Mouse (Mus musculus): ENCODE data around the gene Pgm2. TPM values are rescaled to one million over a fixed set of nuclear protein-coding genes. Genes with fewer than 3 reads are reported as not detected.

Pgm2 gene
- polyA plus RNA-seq, 1 experiment from 2014 or later: 18.9 TPM

GRCm38 (mm10) chr5:64070081-64070673 lies 22.6 kb upstream of the Pgm2 start:
- ATAC-seq: no peak
- Histone ChIP-seq H3K9ac (ENCODE audit: low read depth, low read length) (no peak overlapping the region), H3K27me3 (replicated peaks; ENCODE audit: control insufficient read depth, insufficient read depth, low read length) (no peaks in the 10 kb centered on the region), H3K4me2 (ENCODE audit: low read length) (no peak overlapping the region), H3K27ac (ENCODE audit: low read depth, low read length) (no peak overlapping the region), H3K4me3 (ENCODE audit: low read length) (no peak overlapping the region), H3K4me1 (ENCODE audit: control insufficient read depth, insufficient read depth, low read depth, low read length) (no peaks in the 10 kb centered on the region), H3K9me3 (ENCODE audit: control insufficient read depth, low read length) (no peaks in the 10 kb centered on the region), H3K36me3 (ENCODE audit: control insufficient read depth, insufficient read depth, low read length) (no peaks in the 10 kb centered on the region)
- 34% methylated on average over 4 of the region's 4 CpGs for WGBS

DNA sequence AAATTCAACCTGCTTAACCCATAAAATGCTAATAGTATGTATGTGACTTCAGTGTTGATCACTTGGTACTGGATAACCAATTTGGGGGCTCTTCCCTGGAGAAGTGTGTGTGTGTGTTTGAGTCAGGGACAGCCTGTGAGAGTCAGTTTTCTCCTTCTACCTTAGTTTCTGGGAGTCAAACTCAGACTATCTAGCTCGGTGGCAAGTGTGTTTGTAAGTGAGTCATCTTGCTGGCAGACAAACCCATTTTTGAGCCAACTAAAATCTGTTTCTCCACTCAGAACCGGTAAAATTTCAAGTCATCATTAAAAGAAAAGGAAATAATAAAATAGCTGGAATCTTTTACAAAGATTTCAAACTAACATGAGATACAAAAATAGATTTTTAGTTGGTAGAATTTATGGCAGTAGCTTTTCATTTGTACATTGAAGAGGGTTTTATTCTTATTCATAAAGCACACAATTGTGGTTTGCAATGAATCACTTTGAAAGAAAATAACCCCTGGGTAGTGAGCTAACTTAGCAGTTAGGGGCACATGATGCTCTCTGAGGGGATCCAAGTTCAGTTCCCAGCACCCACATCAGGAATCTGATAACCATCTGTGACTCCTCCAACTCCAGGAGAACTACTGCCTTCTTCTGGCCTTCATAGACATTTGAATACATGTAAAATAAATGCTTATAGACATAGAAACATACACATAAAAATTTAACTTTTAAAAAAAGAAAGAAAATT lies 21.8 kb upstream of the Pgm2 start:
- Histone ChIP-seq H3K4me1 (ENCODE audit: control insufficient read depth, insufficient read depth, low read depth, low read length) (no peaks in the 10 kb centered on the region), H3K36me3 (ENCODE audit: control insufficient read depth, insufficient read depth, low read length) (no peaks in the 10 kb centered on the region), H3K4me2 (ENCODE audit: low read length) (no peak overlapping the region), H3K4me3 (ENCODE audit: low read length) (no peak overlapping the region), H3K27ac (ENCODE audit: low read depth, low read length) (no peak overlapping the region), H3K9me3 (ENCODE audit: control insufficient read depth, low read length) (no peaks in the 10 kb centered on the region), H3K9ac (ENCODE audit: low read depth, low read length) (no peak overlapping the region), H3K27me3 (replicated peaks; ENCODE audit: control insufficient read depth, insufficient read depth, low read length) (no peaks in the 10 kb centered on the region)
- WGBS: 82% methylated on average over 2 of the region's 2 CpGs
- ATAC-seq: no peak

DNA sequence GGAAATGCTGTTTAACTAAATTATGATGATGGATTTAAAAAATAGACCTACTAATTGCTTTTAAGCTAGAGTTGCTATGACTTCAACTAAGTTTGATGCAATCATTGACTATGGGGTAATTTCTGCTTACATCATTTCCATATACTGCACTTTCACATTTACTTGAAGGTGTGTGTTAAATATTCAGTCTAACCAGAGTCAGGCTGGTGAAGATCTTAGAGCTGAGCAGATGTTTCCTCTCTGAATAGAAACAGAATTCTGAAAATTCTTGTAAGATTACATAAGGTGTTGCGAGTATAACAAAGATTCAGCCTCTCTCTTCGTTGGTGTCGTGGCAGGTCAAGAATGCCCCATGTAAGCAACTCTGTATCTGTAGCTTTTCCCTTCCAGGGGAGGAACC lies 18.3 kb upstream of the Pgm2 start:
- no peak for ATAC-seq
- 93% methylated on average over 3 of the region's 3 CpGs for WGBS

DNA sequence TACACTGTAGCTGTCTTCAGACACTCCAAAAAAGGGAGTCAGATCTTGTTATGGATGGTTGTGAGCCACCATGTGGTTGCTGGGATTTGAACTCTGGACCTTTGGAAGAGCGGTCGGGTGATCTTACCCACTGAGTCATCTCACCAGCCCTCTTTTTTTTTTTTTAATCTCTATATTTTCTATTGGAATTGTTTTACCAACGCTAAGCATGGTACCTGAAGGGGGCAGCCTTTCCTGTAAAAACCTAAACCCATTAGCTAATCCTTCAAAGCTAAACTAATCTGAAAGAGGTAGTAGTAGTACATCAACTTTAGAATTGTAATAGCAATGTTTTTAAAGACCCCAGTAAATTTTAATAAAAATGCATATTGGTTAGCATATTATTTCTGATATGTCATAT lies 17.2 kb upstream of the Pgm2 start:
- ATAC-seq: no peak
- Histone ChIP-seq H3K9ac (ENCODE audit: low read depth, low read length) (no peak overlapping the region), H3K9me3 (ENCODE audit: control insufficient read depth, low read length) (no peaks in the 10 kb centered on the region), H3K4me2 (ENCODE audit: low read length) (no peak overlapping the region), H3K27ac (ENCODE audit: low read depth, low read length) (no peak overlapping the region), H3K27me3 (replicated peaks; ENCODE audit: control insufficient read depth, insufficient read depth, low read length) (no peaks in the 10 kb centered on the region), H3K4me1 (ENCODE audit: control insufficient read depth, insufficient read depth, low read depth, low read length) (no peaks in the 10 kb centered on the region), H3K4me3 (ENCODE audit: low read length) (no peak overlapping the region), H3K36me3 (ENCODE audit: control insufficient read depth, insufficient read depth, low read length) (no peaks in the 10 kb centered on the region)
- WGBS: 42% methylated on average over 3 of the region's 3 CpGs

More for the DNA sequence above, 18.3 kb upstream of the Pgm2 start:
- no peak overlapping the region for H3K4me3 ChIP-seq (ENCODE audit: low read length)
- no peak overlapping the region for H3K9ac ChIP-seq (ENCODE audit: low read depth, low read length)
- no peak overlapping the region for H3K27ac ChIP-seq (ENCODE audit: low read depth, low read length)
- H3K9me3 ChIP-seq (ENCODE audit: control insufficient read depth, low read length): no peaks in the 10 kb centered on the region
- no peaks in the 10 kb centered on the region for H3K4me1 ChIP-seq (ENCODE audit: control insufficient read depth, insufficient read depth, low read depth, low read length)
- no peaks in the 10 kb centered on the region for H3K27me3 ChIP-seq (replicated peaks; ENCODE audit: control insufficient read depth, insufficient read depth, low read length)
- H3K36me3 ChIP-seq (ENCODE audit: control insufficient read depth, insufficient read depth, low read length): no peaks in the 10 kb centered on the region
- no peak overlapping the region for H3K4me2 ChIP-seq (ENCODE audit: low read length)

GRCm38 (mm10) chr5:64077353-64077752 lies 15.4 kb upstream of the Pgm2 start:
- WGBS: 86% methylated on average over 4 of the region's 4 CpGs
- Histone ChIP-seq H3K27me3 (replicated peaks; ENCODE audit: control insufficient read depth, insufficient read depth, low read length) (no peaks in the 10 kb centered on the region), H3K4me2 (ENCODE audit: low read length) (no peak overlapping the region), H3K9ac (ENCODE audit: low read depth, low read length) (no peak overlapping the region), H3K4me1 (ENCODE audit: control insufficient read depth, insufficient read depth, low read depth, low read length) (no peaks in the 10 kb centered on the region), H3K4me3 (ENCODE audit: low read length) (no peak overlapping the region), H3K36me3 (ENCODE audit: control insufficient read depth, insufficient read depth, low read length) (no peaks in the 10 kb centered on the region), H3K9me3 (ENCODE audit: control insufficient read depth, low read length) (no peaks in the 10 kb centered on the region), H3K27ac (ENCODE audit: low read depth, low read length) (no peak overlapping the region)
- no peak for ATAC-seq

GRCm38 (mm10) chr5:64078740-64079461 lies 13.8 kb upstream of the Pgm2 start:
- 61% methylated on average over 7 of the region's 7 CpGs for WGBS
- H3K27me3 ChIP-seq (replicated peaks; ENCODE audit: control insufficient read depth, insufficient read depth, low read length): no peaks in the 10 kb centered on the region
- H3K4me1 ChIP-seq (ENCODE audit: control insufficient read depth, insufficient read depth, low read depth, low read length): no peaks in the 10 kb centered on the region
- no peak for ATAC-seq
- no peak overlapping the region for H3K9ac ChIP-seq (ENCODE audit: low read depth, low read length)
- H3K4me2 ChIP-seq (ENCODE audit: low read length): no peak overlapping the region
- H3K4me3 ChIP-seq (ENCODE audit: low read length): no peak overlapping the region
- H3K36me3 ChIP-seq (ENCODE audit: control insufficient read depth, insufficient read depth, low read length): no peaks in the 10 kb centered on the region
- no peak overlapping the region for H3K27ac ChIP-seq (ENCODE audit: low read depth, low read length)
- no peaks in the 10 kb centered on the region for H3K9me3 ChIP-seq (ENCODE audit: control insufficient read depth, low read length)

DNA sequence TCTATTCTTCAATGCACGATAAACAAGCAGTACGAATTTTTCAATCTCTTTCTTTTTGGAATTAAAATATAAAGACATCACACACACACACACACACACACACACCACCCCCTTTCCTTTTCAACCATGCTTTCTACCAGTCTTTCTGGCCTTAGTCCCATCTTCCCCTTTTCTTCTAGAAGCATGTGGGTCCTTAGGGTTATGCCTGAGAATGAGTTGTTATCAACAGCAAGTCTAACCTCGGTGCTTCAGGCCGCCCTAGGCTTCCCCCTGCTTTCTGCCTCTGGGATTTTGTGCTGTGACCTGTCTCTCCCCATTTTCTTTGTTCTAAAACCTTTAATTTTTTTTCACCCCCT lies 13.3 kb upstream of the Pgm2 start:
- no peak overlapping the region for H3K4me3 ChIP-seq (ENCODE audit: low read length)
- H3K36me3 ChIP-seq (ENCODE audit: control insufficient read depth, insufficient read depth, low read length): no peaks in the 10 kb centered on the region
- H3K9me3 ChIP-seq (ENCODE audit: control insufficient read depth, low read length): no peaks in the 10 kb centered on the region
- H3K4me1 ChIP-seq (ENCODE audit: control insufficient read depth, insufficient read depth, low read depth, low read length): no peaks in the 10 kb centered on the region
- H3K27me3 ChIP-seq (replicated peaks; ENCODE audit: control insufficient read depth, insufficient read depth, low read length): no peaks in the 10 kb centered on the region
- H3K4me2 ChIP-seq (ENCODE audit: low read length): no peak overlapping the region
- H3K27ac ChIP-seq (ENCODE audit: low read depth, low read length): no peak overlapping the region
- H3K9ac ChIP-seq (ENCODE audit: low read depth, low read length): no peak overlapping the region
- no peak for ATAC-seq
- 69% methylated on average over 4 of the region's 4 CpGs for WGBS

DNA sequence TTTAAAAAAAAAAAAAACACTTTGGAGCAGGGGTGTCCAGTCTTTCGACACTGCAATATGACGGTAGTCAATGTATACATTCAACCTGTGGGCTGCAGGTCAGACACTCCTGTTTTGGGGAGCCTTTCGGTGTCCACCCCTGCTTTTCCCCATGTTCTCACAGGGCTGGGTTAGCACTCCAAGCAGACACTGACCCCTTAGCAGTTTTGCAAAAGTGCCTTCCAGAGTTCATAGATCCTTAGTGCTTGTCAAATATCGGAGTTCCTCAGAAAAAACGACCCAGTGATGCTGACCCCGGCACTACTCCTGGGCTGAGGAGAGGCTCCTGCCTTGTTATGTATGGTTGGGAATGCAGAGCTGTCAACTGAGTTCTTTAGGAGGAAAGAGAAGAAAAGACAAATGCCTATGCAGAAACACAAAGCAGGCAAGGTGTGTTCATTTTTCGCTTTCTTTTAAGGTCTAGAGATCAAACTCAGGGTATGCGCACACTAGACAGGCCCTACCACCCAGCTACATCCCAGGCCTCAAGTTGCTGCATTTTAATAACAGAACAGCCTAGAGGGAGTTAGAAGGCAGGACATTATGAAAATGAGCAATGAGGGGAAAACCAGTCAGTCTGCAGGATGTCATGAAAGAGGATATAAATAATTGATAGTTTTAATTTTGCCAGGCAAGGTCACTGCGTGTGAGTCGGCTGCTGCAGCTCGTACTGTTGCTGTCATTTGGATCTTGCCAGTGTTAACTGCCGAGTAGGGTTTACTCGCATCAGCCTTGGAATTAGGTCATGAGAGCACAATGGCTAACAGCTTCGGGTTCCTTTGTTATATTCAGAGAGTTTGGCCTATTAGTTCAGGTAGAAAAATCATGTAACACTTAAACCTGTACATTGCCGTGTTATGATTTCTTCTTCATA lies 9.0 kb upstream of the Pgm2 start:
- Histone ChIP-seq H3K27me3 (replicated peaks; ENCODE audit: control insufficient read depth, insufficient read depth, low read length) (no peaks in the 10 kb centered on the region), H3K36me3 (ENCODE audit: control insufficient read depth, insufficient read depth, low read length) (no peaks in the 10 kb centered on the region), H3K4me2 (ENCODE audit: low read length) (no peak overlapping the region), H3K4me1 (ENCODE audit: control insufficient read depth, insufficient read depth, low read depth, low read length) (no peaks in the 10 kb centered on the region), H3K27ac (ENCODE audit: low read depth, low read length) (no peak overlapping the region), H3K4me3 (ENCODE audit: low read length) (no peak overlapping the region), H3K9me3 (ENCODE audit: control insufficient read depth, low read length) (no peaks in the 10 kb centered on the region), H3K9ac (ENCODE audit: low read depth, low read length) (no peak overlapping the region)
- WGBS: 77% methylated on average over 15 of the region's 15 CpGs
- no peak for ATAC-seq

DNA sequence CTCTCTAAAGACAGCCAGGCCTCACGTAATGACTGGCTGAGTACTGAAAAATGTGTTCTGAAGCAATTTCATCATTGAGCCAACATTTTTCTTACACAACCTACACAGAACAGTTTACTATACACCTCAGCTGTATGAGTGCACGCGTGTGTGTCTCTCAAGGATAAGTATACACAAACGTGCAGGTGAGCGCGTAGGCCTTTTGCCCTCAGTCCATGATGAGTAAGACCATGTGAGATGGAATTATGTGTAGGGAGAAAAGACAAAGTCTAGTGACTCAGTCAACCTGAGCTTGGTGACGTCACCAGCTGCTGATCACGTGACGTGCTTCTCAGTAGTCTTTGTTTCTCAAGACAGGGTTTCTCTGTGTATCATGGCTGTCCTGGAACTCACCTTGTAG lies 7.3 kb upstream of the Pgm2 start:
- Histone ChIP-seq H3K4me2 (ENCODE audit: low read length) (no peak overlapping the region), H3K27me3 (replicated peaks; ENCODE audit: control insufficient read depth, insufficient read depth, low read length) (no peaks in the 10 kb centered on the region), H3K36me3 (ENCODE audit: control insufficient read depth, insufficient read depth, low read length) (no peaks in the 10 kb centered on the region), H3K27ac (ENCODE audit: low read depth, low read length) (no peak overlapping the region), H3K4me3 (ENCODE audit: low read length) (no peak overlapping the region), H3K9ac (ENCODE audit: low read depth, low read length) (no peak overlapping the region), H3K4me1 (ENCODE audit: control insufficient read depth, insufficient read depth, low read depth, low read length) (no peaks in the 10 kb centered on the region), H3K9me3 (ENCODE audit: control insufficient read depth, low read length) (no peaks in the 10 kb centered on the region)
- WGBS: 97% methylated on average over 9 of the region's 9 CpGs
- ATAC-seq: no peak

All from hindbrain, embryonic 16.5 days (tissue).